Mouse (Mus musculus): ENCODE data around the gene Il10rb.
"Not testable (repeated sequence)": the region's sequence is repeated elsewhere in the genome, so short reads cannot be mapped to it uniquely, and the experiment has no call there.

Gene Il10rb

GRCm38 (mm10) chr16:91416357-91416756, 10.4 kb downstream of the Il10rb start:
- no peak for DNase-seq (ENCODE audit: low spot score)

DNA sequence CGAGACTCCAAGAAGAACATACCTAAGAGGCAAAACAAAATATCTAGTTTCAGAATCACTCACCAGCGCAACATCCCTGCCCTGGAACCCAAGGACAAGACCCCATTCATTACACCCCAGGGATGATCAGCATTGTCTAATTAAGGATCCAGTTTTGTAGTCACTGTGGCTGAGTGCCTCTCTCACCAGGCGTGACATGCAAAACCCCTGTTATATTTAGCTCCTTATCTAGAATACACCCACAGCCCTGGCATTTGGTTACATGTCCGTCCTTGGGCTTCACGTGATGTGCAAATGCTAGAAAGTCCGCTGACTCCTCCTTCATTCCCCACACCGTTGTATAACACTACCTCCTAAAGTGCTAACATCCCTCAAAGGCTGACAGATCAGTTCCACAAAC, 11.0 kb downstream of the Il10rb start:
- no peak for DNase-seq (ENCODE audit: low spot score)

DNA sequence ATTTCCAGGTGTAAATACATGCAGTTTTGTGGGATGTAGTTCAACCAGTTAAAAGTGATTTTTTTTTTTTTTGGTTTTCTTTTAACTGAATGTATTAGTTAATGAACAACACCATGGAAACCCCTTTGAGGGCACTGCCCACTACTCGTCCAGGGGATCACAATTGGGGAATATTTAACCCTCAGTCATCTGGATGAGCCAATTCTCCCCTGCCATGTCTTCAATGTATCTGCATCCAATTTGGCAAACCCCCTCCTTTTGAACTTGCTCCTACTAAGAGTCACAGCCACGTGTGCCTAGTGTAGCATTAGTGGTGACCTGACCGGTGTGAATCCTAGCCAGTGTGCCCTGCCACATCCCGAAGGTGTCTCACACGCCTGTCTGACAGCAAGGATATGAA, 12.6 kb downstream of the Il10rb start:
- no peak for DNase-seq (ENCODE audit: low spot score)

DNA sequence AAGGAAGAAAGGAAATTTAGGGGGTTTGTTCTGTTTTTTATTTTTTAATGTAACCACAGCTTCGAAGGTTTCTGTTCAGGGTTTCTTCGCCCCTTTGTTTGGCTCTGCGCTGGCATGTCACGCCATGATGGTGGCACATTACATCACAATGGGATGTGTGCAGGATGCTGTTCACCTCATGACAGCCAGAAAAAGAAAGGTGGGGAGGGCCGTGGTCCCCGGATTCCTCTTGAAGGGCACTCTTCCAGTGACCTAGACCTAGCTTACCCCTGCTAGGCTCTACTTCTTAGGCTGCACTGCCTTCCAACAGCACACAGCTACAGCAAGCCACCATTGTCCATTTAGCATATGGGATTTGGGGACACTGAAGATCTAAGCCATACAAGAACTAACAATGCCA, 19.9 kb downstream of the Il10rb start:
- no peak for DNase-seq (ENCODE audit: low spot score)

DNA sequence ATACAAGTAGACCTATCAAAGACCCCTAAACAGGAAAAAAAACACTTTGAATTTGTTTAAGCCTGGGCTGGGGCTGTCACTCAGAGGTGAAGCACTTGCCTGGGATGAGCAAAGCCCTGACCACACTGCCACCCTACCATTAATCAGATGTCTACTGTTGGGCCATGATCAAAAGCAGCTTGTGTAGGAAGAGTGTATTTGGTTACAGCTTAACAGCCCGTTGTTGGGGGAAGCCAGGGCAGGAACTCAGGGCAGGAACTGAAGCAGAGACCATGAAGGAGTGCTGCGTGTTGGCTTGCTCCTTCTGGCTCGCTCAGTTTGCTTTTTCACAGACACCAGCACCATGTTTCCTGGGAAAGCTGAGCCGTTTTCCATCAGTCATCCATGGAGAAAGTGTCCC, 20.6 kb downstream of the Il10rb start:
- no peak for DNase-seq (ENCODE audit: low spot score)

GRCm38 (mm10) chr16:91427461-91427860, 21.5 kb downstream of the Il10rb start:
- no peak for DNase-seq (ENCODE audit: low spot score)

DNA sequence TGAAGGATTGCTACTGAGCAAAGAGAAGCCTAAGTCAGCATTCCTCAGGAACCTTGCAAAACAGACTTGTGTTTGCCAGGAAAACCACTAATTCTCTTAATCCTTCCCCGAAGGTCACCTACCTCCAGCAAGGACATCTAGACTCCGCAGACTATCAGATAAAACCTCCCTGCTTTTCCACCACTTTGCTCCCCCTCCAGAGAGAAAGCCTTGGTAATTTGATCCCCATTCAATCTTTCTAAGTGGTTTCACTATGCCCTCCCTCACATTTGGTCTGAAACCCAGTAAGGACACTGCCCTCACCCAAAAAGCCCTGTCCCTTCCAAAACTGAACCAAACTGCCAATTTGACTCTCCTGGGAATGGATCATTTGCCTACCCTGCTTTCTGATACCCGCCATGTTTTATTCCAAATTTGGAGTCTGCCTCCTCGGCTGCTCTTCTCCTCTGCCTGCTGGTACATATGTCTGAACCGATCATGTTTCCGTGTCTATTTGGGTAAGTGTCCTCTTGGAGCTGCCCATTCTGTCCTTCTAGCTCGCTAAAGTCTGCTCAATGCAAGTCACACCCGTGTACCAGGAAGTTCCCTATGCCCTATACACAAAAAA, 22.4 kb downstream of the Il10rb start:
- no peak for DNase-seq (ENCODE audit: low spot score)

DNA sequence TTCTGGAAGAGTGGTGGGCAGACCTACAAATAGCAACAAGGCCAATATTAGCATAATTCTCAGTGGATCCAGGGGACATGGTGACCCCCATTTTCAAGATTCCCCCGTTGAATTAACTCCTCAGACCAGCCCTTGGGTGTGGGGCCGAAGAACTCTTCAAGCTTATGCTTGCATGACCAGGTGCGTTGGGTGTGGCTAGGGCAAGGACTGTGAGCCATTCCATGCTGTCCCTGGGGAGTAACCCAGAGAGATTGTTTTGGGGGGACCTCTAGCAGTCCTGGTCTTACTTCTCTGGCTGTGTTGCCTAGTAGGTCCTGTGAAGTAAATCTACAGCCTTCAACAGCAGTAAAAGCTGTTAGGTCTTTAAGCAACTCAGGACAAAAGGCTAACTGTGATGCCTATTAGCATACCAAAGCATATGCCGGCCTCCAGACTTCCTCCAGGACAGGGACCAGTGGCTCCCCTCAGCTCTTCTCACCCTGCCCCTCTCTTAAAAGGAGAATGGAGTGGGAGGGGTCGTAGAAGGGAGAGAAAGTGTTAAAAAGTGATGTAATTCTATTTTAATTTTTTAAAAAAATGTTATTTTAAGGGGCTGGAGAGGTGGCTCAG, 26.9 kb downstream of the Il10rb start:
- no peak for DNase-seq (ENCODE audit: low spot score)

DNA sequence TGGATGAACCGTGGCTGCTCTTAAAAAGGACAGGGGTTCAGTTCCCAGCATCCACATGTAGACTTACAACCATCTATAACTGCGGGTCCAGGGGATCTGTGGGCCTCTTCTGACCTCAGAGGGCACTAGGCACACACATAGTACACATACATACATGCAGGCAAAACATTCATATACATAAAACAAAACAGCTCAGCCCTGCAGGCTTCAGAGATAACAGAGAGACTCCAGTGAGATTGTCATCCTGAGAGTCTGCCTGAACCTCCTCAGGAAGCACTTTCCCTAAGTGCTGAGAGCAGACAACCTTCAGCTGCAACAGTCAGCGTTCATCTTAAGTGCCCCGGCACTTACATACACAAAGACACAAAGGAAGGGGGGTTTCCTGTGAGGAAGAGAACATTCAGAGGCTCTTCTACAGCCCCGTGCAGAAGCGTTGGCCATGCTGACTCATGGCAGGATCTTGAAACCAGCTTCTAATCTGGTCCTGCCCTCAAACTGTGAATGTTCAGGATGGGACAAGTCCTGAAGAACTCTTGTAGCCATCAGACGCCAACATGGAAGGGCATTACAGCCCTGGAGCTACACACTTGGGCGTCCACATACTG, 27.5 kb downstream of the Il10rb start:
- DNase-seq (ENCODE audit: low spot score) = peak; percentile 58

DNA sequence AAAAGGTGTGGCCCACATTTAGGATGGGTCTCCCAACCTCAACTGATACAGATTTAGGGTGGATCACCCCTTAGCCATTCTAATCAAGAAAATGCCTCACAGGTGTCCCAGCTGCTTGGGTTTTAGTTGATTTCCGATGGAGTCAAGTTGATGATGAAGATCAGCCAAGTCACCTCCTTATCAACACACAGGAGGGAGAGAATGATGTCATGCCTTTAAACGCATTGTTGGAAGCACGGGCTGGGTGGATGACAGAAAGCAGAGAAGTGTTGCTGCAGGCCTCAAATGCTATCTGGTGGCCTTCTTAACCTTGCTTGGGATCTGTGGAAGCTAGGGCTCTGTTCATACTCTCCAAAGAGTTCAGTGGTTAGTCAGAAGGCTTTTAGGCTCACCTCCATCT, 28.2 kb downstream of the Il10rb start:
- DNase-seq (ENCODE audit: low spot score) = no peak

DNA sequence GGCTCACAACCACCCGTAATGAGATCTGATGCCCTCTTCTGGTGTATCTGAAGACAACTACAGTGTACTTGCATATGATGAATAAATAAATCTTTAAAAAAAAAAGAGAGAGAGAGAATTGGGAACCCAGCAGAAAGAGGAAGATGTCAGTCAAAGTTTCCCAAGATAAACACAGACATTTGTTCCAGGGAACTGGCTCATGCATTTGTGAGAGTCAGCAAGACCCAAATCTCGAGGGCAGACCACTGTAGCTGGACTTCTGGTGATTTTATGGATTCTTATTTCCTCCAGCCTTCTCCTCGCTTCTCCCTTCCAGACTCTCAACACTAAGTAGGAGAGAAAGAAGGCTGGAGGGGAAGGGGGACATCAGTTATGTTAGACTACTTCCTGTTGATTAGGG, 32.1 kb downstream of the Il10rb start:
- no peak for DNase-seq (ENCODE audit: low spot score)

- DNase-seq (ENCODE audit: low spot score) = not testable (repeated sequence)
Observed at GRCm38 (mm10) chr16:91438599-91438998, 32.6 kb downstream of the Il10rb start.

- DNase-seq (ENCODE audit: low spot score) = no peak
Observed at GRCm38 (mm10) chr16:91441366-91441765, 35.4 kb downstream of the Il10rb start.

DNA sequence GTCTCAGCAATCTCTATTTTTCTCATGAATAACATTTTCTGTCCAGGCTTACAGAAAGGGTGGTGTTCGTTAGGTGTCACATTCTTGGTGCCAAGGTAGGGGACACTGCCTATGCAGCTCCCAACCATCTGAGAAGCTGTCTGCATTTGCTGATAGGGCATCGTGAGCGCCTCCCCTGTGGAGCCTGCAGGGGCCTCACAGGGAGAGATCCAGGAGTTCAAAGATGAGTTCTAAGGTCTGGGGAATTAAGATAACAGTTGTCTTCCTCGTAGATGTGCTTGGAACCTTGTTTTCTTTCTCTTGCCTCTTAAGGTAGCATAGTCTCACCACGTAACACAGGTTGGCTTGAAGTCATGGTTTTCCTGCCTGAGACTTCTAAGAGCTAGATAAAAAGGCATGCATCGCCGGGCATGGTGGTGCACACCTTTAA, 35.9 kb downstream of the Il10rb start:
- DNase-seq (ENCODE audit: low spot score) = peak; percentile 52

GRCm38 (mm10) chr16:91442446-91442845, 36.5 kb downstream of the Il10rb start:
- peak; percentile 79 for DNase-seq (ENCODE audit: low spot score)

GRCm38 (mm10) chr16:91443211-91443611, 37.2 kb downstream of the Il10rb start:
- DNase-seq (ENCODE audit: low spot score) = peak; percentile 69

GRCm38 (mm10) chr16:91444847-91445246, 38.9 kb downstream of the Il10rb start:
- no peak for DNase-seq (ENCODE audit: low spot score)

- peak; percentile 85 for DNase-seq (ENCODE audit: low spot score)
Observed at GRCm38 (mm10) chr16:91445566-91445965, 39.6 kb downstream of the Il10rb start.

GRCm38 (mm10) chr16:91446778-91447511, 41.0 kb downstream of the Il10rb start:
- no peak for DNase-seq (ENCODE audit: low spot score)

GRCm38 (mm10) chr16:91447512-91447900, 41.5 kb downstream of the Il10rb start:
- DNase-seq (ENCODE audit: low spot score) = no peak

DNA sequence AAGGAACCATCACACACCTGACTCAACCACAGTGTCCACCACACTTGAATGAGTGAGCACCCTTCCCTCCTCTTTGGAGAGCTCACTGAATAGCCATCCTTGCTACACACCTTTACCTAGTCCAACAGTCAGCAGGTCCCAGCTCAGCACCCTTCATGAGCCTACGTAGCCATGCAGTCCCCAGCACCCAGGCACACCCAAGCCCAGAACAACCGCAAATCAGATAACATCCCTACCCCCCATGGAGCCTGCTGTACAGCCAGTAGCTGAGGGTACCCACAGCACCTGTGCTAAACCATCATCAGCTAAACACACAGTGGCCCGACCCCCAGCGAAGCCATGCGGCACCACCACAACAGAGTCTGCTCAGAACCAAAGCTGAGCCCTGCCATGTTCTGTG, 42.1 kb downstream of the Il10rb start:
- peak; percentile 61 for DNase-seq (ENCODE audit: low spot score)

DNA sequence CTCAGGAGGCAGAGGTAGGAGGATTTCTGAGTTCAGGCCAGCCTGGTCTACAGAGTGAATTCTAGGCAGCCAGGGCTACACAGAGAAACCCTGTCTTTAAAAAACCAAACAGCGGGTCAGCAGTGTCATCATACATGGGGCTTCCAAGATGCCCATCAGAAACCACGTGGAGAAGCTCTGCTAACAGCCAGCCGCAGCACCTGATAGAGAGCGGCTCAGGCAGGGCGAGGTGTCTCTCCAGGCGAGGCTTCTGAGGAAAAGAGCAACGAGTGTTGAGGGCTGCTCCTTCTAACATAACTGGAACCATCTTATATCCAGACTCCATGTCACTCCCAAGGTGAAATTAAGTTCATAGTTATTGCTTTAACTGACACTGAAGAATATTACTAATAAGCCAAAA, 42.9 kb downstream of the Il10rb start:
- no peak for DNase-seq (ENCODE audit: low spot score)
